Mouse (Mus musculus) cortical plate, adult 2 months (tissue): ENCODE results near the gene Baiap2. TPM values are rescaled to one million over a fixed set of nuclear protein-coding genes. Genes with fewer than 3 reads are reported as not detected.

Experiments
- H3K27ac ChIP-seq: fragments of 200-500 bp; 2 replicates; pipeline ENCODE4 v1.5.1; 2012; ENCODE audit warnings: low read length, control low read depth, inconsistent platforms; ENCODE audit not compliant: insufficient read depth
- H3K4me1 ChIP-seq: fragments of 200-500 bp; 2 replicates; pipeline ENCODE4 v1.6.1; 2011; ENCODE audit warnings: low read length; ENCODE audit not compliant: control insufficient read depth, insufficient read depth
- H3K4me3 ChIP-seq: fragments of 200-500 bp; 2 replicates; pipeline ENCODE4 v1.5.1; 2011; ENCODE audit warnings: mild to moderate bottlenecking, low read length, control low read depth; ENCODE audit not compliant: insufficient read depth
- CTCF ChIP-seq: fragments of 200-500 bp; IDR thresholded peaks from 2 replicates; pipeline ENCODE4 v1.5.1; 2011; ENCODE audit warnings: mild to moderate bottlenecking, control low read depth, low read length; ENCODE audit not compliant: insufficient read depth; ENCODE audit errors: extremely low read depth
- POLR2A ChIP-seq: fragments of 200-500 bp; IDR thresholded peaks from 2 replicates; pipeline ENCODE4 v1.6.1; 2011; ENCODE audit warnings: mild to moderate bottlenecking, low read length, control low read depth; ENCODE audit not compliant: insufficient read depth; ENCODE audit errors: extremely low read depth
- polyA plus RNA-seq: library from polyadenylated mRNA; depleted of rRNA; stranded (reverse); fragments of >200 nt; gene quantifications from 2 replicates; pipeline ENCODE4 v1.2.3, GENCODE M21; 2012

The Baiap2 gene
- polyA plus RNA-seq, 1 experiment = 253 TPM

GRCm38 (mm10) chr11:119951326-119951725, 8.8 kb downstream of the Baiap2 start:
- Histone ChIP-seq H3K4me3 (no peak overlapping the region), H3K4me1 (peaks cover 44% of the 10 kb centered on the region), H3K27ac (no peak overlapping the region)
- TF ChIP-seq POLR2A (no peak), CTCF (no peak)

GRCm38 (mm10) chr11:119952429-119953224, 10.1 kb downstream of the Baiap2 start:
- Histone ChIP-seq H3K27ac (no peak overlapping the region), H3K4me3 (no peak overlapping the region), H3K4me1 (peaks cover 38% of the 10 kb centered on the region)
- TF ChIP-seq POLR2A (no peak), CTCF (no peak)

GRCm38 (mm10) chr11:119954233-119954632, 11.7 kb downstream of the Baiap2 start:
- TF ChIP-seq POLR2A (no peak), CTCF (no peak)
- no peak overlapping the region for H3K27ac ChIP-seq
- H3K4me3 ChIP-seq = no peak overlapping the region
- peaks cover 41% of the 10 kb centered on the region for H3K4me1 ChIP-seq

- Histone ChIP-seq H3K4me1 (peaks cover 45% of the 10 kb centered on the region), H3K27ac (no peak overlapping the region), H3K4me3 (no peak overlapping the region)
- TF ChIP-seq POLR2A (no peak), CTCF (no peak)
Measured at GRCm38 (mm10) chr11:119954749-119955337, 12.3 kb downstream of the Baiap2 start.

- Histone ChIP-seq H3K27ac (no peak overlapping the region), H3K4me1 (peaks cover 47% of the 10 kb centered on the region), H3K4me3 (no peak overlapping the region)
- TF ChIP-seq CTCF = no peak
- no peak for TF ChIP-seq POLR2A
Measured at GRCm38 (mm10) chr11:119955432-119955831, 12.9 kb downstream of the Baiap2 start.

GRCm38 (mm10) chr11:119956590-119956989, 14.0 kb downstream of the Baiap2 start:
- peaks cover 44% of the 10 kb centered on the region for H3K4me1 ChIP-seq
- 0 out of 2 replicates have a peak overlapping the region, but pooled peaks have one; percentile 14 for H3K27ac ChIP-seq
- TF ChIP-seq POLR2A = no peak
- TF ChIP-seq CTCF = no peak
- no peak overlapping the region for H3K4me3 ChIP-seq

- no peak for TF ChIP-seq CTCF
- no peak for TF ChIP-seq POLR2A
- peak overlapping the region; percentile 65 for H3K27ac ChIP-seq
- no peak overlapping the region for H3K4me3 ChIP-seq
- H3K4me1 ChIP-seq = peaks cover 37% of the 10 kb centered on the region
Measured at GRCm38 (mm10) chr11:119958856-119959255, 16.3 kb downstream of the Baiap2 start.

GRCm38 (mm10) chr11:119959714-119960113, 17.2 kb downstream of the Baiap2 start:
- Histone ChIP-seq H3K4me1 (peaks cover 36% of the 10 kb centered on the region), H3K4me3 (no peak overlapping the region), H3K27ac (peak overlapping the region; percentile 65)
- no peak for TF ChIP-seq CTCF
- no peak for TF ChIP-seq POLR2A

- peaks cover 38% of the 10 kb centered on the region for H3K4me1 ChIP-seq
- TF ChIP-seq CTCF = no peak
- TF ChIP-seq POLR2A = no peak
- H3K4me3 ChIP-seq = no peak overlapping the region
- H3K27ac ChIP-seq = peak overlapping the region; percentile 31
Measured at GRCm38 (mm10) chr11:119960671-119961070, 18.1 kb downstream of the Baiap2 start.

GRCm38 (mm10) chr11:119961511-119961910, 18.9 kb downstream of the Baiap2 start:
- no peak overlapping the region for H3K4me3 ChIP-seq
- H3K4me1 ChIP-seq = peaks cover 31% of the 10 kb centered on the region
- H3K27ac ChIP-seq = peak overlapping the region; percentile 31; the same call in 1 of the 2 replicates
- TF ChIP-seq CTCF (no peak), POLR2A (no peak)
